Mouse (Mus musculus) testis, adult 2 months (tissue): ENCODE measurements around the gene Pcbp1. TPM values are rescaled to one million over a fixed set of nuclear protein-coding genes. Genes with fewer than 3 reads are reported as not detected.
"Not testable (repeated sequence)": the region's sequence is repeated elsewhere in the genome, so short reads cannot be mapped to it uniquely, and the experiment has no call there.

ENCODE experiments used
- H3K27ac ChIP-seq: fragments of 200-500 bp; 2 replicates; pipeline ENCODE4 v1.5.1; 2012; ENCODE audit warnings: low read depth, low read length; ENCODE audit not compliant: control insufficient read depth, insufficient read depth
- H3K27me3 ChIP-seq: fragments of 200-500 bp; 2 replicates; pipeline ENCODE4 v1.6.1; 2012; ENCODE audit warnings: mild to moderate bottlenecking, low read length, moderate library complexity; ENCODE audit not compliant: control insufficient read depth, insufficient read depth
- H3K36me3 ChIP-seq: fragments of 200-500 bp; 2 replicates; pipeline ENCODE4 v1.6.1; 2012; ENCODE audit warnings: mild to moderate bottlenecking, low read length; ENCODE audit not compliant: control insufficient read depth, insufficient read depth
- H3K4me1 ChIP-seq: fragments of 200-500 bp; 2 replicates; pipeline ENCODE4 v1.6.1; 2012; ENCODE audit warnings: low read length; ENCODE audit not compliant: control insufficient read depth, insufficient read depth
- H3K4me3 ChIP-seq: fragments of 200-500 bp; 2 replicates; pipeline ENCODE4 v1.5.1; 2012; ENCODE audit warnings: low read depth, mild to moderate bottlenecking, low read length, moderate library complexity, mixed read lengths; ENCODE audit not compliant: control insufficient read depth
- CTCF ChIP-seq: fragments of 200-500 bp; IDR thresholded peaks from 2 replicates; pipeline ENCODE4 v1.5.1; 2012; ENCODE audit warnings: low read depth, mild to moderate bottlenecking, inconsistent platforms, low read length, moderate library complexity; ENCODE audit not compliant: control insufficient read depth, insufficient read depth, insufficient replicate concordance
- POLR2A ChIP-seq: fragments of 200-500 bp; IDR thresholded peaks from 2 replicates; pipeline ENCODE4 v1.6.1; 2012; ENCODE audit warnings: low read depth, mild to moderate bottlenecking, inconsistent platforms, low read length, moderate library complexity; ENCODE audit not compliant: control insufficient read depth
- polyA plus RNA-seq: library from polyadenylated mRNA; depleted of rRNA; stranded (reverse); fragments of >200 nt; gene quantifications from 2 replicates; pipeline ENCODE4 v1.2.3, GENCODE M21; 2012

Gene Pcbp1
- polyA plus RNA-seq, 1 experiment, result 91.6 TPM

GRCm38 (mm10) chr6:86493469-86494263, 32.5 kb downstream of the Pcbp1 start:
- H3K36me3 ChIP-seq, result no peaks in the 10 kb centered on the region
- H3K27me3 ChIP-seq, result no peaks in the 10 kb centered on the region
- no peak overlapping the region for H3K4me3 ChIP-seq
- no peak overlapping the region for H3K27ac ChIP-seq
- no peak for TF ChIP-seq CTCF
- no peak for TF ChIP-seq POLR2A
- peaks cover 3% of the 10 kb centered on the region for H3K4me1 ChIP-seq

GRCm38 (mm10) chr6:86490413-86490812, 35.7 kb downstream of the Pcbp1 start:
- not testable (repeated sequence) for H3K36me3 ChIP-seq, H3K27me3 ChIP-seq, H3K4me1 ChIP-seq, H3K27ac ChIP-seq, H3K4me3 ChIP-seq

- H3K27ac ChIP-seq, result no peak overlapping the region
- no peak overlapping the region for H3K4me3 ChIP-seq
- H3K27me3 ChIP-seq, result no peaks in the 10 kb centered on the region
- TF ChIP-seq CTCF (no peak), POLR2A (no peak)
- no peaks in the 10 kb centered on the region for H3K36me3 ChIP-seq
- H3K4me1 ChIP-seq, result no peaks in the 10 kb centered on the region; the same call in 1 of the 2 replicates
These were observed 36.2 kb downstream of the Pcbp1 start for GRCm38 (mm10) chr6:86489945-86490344.

DNA sequence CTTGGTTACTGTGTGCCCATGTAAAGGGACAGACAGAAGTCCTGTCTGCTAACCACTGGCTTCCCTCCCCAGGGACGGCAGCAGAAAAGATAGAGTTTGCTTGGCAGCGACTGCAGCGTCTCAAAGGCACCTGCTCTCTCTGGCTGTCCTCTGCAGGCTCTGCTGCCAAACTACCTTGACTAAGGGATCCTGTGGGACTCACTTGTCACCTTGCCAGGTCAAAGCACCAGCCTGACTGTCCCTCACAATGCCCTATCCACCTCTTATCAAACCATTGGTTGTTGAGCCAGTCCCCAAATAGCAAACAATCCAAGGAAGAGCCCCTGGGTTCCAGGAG, 38.0 kb downstream of the Pcbp1 start:
- H3K27ac ChIP-seq, result peak overlapping the region; percentile 37; the same call in 1 of the 2 replicates
- no peak overlapping the region for H3K4me3 ChIP-seq

GRCm38 (mm10) chr6:86487358-86488148, 38.6 kb downstream of the Pcbp1 start:
- TF ChIP-seq POLR2A (peak; percentile 43; the same call in 1 of the 2 replicates), CTCF (no peak)
- Histone ChIP-seq H3K27ac (peak overlapping the region; percentile 37), H3K4me3 (no peak overlapping the region), H3K27me3 (no peaks in the 10 kb centered on the region), H3K4me1 (no peaks in the 10 kb centered on the region; the same call in 1 of the 2 replicates), H3K36me3 (no peaks in the 10 kb centered on the region)

More for the DNA sequence above, 38.0 kb downstream of the Pcbp1 start:
- Histone ChIP-seq H3K36me3 (no peaks in the 10 kb centered on the region), H3K4me1 (no peaks in the 10 kb centered on the region; the same call in 1 of the 2 replicates), H3K27me3 (no peaks in the 10 kb centered on the region)
- TF ChIP-seq CTCF (no peak), POLR2A (no peak)

DNA sequence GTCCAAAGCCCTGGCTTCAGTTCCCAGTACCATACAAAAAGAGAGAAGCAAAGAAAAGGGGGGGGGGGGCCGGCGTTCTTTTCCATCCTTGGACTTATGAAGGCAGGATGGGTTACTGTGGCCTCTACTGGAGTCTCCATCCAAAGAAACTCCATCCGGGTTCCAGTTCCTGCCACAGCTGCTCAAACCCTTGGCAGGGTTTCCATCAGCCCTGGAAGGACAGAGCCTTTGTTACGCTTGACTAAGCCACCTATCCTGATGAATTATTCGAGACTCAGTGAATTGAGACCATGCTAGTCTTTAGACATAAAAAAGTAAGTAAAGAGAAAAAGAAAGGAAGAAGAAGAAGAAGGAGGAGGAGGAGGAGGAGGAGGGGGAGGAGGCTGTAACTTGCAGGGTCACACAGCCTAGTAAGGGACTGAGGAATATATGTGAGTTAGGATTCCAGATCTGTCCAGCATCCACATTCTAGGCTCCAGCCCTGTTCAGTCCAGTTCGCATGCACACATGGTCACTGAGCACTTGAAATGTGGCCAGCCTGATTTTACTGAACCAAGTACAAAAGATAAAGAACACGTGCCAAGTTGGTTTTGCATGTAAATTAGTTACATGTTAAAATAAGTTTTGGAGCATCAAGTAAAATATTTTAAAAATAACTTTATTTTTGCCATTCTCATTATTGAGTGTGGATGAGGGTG, 40.0 kb downstream of the Pcbp1 start:
- H3K27ac ChIP-seq, result no peak overlapping the region
- no peak overlapping the region for H3K4me3 ChIP-seq
- H3K4me1 ChIP-seq, result no peaks in the 10 kb centered on the region; the same call in 1 of the 2 replicates
- H3K36me3 ChIP-seq, result no peaks in the 10 kb centered on the region
- no peak for TF ChIP-seq POLR2A
- no peak for TF ChIP-seq CTCF
- H3K27me3 ChIP-seq, result no peaks in the 10 kb centered on the region

- Histone ChIP-seq H3K36me3 (no peaks in the 10 kb centered on the region), H3K27me3 (no peaks in the 10 kb centered on the region), H3K4me3 (no peak overlapping the region), H3K4me1 (no peaks in the 10 kb centered on the region), H3K27ac (no peak overlapping the region)
- TF ChIP-seq POLR2A (no peak), CTCF (no peak)
These were observed 44.2 kb downstream of the Pcbp1 start for GRCm38 (mm10) chr6:86481871-86482270.
